Mouse (Mus musculus): ENCODE measurements around the gene Cpne8.
"Not testable (repeated sequence)": the region's sequence is repeated elsewhere in the genome, so short reads cannot be mapped to it uniquely, and the experiment has no call there.

Gene Cpne8

DNA sequence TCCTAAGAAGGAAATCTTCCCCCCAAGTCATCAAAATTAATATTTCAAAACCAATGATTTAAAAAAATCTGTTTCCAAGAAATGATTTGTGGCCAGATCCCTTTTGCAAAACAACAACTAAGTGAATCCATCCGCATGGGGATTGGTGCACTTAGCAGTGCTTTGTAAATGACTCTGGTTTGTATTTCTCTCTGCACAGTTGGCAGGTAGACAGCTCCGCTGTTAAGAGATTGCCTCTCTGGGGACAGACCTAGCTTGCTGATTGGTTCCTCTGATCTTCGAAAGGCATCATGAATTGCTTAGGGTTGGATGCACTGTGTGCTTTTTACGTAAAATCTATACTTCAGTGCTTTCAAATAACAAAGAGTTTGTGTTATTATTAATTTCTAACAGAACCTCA lies 68.5 kb downstream of the Cpne8 start:
- not testable (repeated sequence) for DNase-seq (ENCODE audit: low read depth)

- no peak for DNase-seq (ENCODE audit: low read depth)
Observed at GRCm38 (mm10) chr15:90609836-90610415, 69.3 kb downstream of the Cpne8 start.

DNA sequence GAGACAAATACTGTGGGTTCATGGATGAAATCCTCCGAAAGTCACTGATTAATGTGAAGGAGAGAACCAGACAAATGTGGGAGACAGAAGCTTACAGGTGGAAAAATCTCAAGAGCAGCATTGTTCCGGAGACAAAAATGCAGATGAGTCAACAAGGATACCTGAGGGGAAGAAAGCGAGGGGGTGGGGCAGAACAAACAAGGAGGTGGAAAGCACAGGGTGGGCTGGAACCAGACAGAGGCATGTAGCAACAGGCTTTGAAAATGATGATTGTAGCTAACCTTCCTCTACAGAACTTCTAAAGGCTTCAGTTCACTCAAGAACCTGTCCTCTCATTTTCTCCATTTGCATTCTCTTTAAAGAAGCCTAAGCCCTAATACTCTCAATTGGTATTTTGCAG lies 70.9 kb downstream of the Cpne8 start:
- no peak for DNase-seq (ENCODE audit: low read depth)

DNA sequence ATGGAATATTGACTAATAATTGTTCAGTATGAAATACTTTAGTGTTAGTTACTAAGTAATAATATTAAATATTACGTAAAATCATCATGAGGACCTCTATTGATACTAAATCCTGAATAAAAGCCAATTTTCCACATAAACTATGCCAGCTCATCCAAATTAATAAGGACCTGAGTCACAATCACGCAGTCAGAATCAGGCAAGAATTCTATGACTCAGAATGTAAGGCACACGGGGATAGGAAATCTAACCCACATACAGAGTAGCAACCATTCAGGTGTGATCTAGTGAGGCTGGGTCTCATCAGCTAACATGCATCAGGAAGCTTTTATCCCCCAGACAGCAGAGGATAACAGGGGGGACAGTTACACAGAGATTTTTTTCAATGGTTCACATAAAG lies 72.1 kb downstream of the Cpne8 start:
- DNase-seq (ENCODE audit: low read depth) = no peak

DNA sequence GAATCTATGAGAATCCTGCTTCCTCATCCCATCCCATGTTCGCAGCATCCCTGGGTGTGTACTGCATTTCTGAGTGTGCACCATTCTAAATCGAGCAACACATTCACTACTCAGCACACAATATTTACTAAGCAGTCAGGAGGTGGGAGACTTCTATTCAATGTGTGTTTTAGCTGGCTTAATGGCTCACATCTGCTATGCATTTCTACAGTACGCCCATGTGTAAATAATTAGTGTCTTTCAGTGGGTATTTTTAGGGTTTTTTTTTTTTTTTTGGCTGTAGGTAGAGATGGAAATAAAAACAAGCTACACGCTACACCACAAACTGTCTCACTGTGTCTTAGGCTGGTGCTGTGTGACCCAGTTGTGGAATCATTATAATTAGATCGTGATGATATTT lies 75.6 kb downstream of the Cpne8 start:
- no peak for DNase-seq (ENCODE audit: low read depth)

DNA sequence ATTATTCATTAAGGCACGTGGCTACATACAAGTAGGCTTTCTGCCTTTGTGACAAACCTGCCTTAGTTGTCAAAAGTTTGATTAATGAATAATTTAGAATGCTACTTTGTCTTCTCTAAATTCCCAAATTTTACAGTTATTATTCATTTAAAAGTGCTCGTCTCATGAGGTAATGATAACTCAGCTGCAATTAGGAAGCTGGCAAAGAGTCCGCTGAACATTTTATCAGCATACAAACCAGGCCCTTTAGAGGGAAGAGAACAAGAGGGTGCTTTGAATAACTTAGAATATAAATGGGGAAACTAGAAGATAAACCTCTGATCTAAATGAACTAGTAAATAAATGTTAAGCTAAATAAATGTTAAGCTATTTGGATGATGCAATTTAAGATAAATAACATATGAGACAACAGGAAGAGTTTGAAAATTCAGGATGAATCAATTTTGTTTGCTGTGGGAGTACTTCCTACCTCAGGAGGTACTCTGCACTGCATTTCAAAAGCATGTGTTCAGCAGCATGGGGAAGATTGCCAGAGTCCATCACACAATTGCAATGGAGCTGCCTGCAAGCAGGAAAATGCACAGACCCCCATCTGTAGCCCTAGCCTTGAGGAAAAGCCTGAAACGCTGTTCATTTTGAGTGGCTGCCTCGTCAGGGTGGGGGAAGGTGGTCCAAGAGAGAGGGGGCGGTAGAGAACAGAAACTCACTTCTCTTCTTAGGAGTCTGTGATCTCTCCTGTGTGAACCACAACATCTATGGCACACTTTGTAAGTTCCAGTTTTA lies 81.3 kb downstream of the Cpne8 start:
- DNase-seq (ENCODE audit: low read depth) = no peak

DNA sequence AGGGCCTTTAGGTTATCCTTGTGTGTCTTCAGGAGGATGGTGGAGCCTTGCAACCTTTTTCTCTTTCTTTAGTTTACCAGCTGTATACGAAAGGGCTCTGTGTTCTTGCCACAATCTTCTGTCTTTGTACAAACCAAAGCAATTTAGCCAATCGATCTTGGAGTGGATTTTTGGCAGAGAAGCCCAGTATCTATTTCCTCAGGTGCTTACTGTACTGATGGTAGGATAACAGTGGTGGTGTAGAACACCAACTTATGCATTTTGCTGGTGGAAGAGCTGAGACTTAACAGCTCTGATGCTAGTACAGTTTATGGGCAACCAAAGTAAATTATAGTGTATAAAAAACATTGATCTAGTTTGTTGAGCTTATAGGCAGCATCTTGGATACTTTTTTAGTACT lies 83.6 kb downstream of the Cpne8 start:
- no peak for DNase-seq (ENCODE audit: low read depth)

- no peak for DNase-seq (ENCODE audit: low read depth)
Observed at GRCm38 (mm10) chr15:90589587-90589986, 89.6 kb downstream of the Cpne8 start.

GRCm38 (mm10) chr15:90577402-90577801 lies 101.8 kb downstream of the Cpne8 start:
- no peak for DNase-seq (ENCODE audit: low read depth)

GRCm38 (mm10) chr15:90569246-90569645 lies 110.0 kb downstream of the Cpne8 start:
- DNase-seq (ENCODE audit: low read depth) = no peak

GRCm38 (mm10) chr15:90568050-90568449 lies 111.2 kb downstream of the Cpne8 start:
- DNase-seq (ENCODE audit: low read depth) = no peak

DNA sequence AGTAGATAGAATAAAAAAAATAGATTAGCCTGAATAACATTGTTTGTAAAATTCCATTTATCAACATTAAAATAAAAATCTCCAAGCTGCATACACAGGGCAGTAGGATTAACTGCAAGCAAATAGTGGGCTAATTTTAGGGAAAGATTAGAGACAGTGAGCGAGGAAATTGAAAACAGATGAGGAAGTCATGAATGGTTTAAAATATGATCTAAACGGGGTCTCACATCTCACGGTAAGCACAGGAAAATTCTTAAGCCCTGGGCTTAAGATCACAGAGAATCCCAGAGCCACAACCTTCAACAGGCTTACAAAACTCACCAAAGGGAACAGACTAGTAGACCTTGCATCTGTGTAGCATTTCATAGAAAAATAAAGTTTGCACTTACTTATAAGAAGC lies 115.2 kb downstream of the Cpne8 start:
- DNase-seq (ENCODE audit: low read depth) = no peak

DNA sequence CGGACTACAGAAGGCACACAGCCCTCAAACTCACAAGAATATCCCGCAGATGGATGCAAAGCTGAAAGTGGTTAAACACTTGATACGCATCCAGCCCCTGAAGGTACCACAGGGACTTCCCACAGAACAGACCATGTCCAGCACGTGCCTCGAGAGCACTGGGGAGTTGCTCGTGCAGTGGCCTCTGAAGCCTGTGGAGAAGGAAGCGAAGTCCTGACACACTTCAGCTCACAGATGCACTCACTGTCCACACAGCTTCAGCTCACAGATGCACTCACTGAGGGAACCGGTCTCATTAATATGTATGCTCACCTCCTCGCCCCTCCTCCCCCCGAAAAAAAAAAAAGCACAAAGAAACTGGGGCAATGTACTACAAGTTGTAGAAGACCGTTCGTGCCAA lies 117.6 kb downstream of the Cpne8 start:
- DNase-seq (ENCODE audit: low read depth) = no peak

DNA sequence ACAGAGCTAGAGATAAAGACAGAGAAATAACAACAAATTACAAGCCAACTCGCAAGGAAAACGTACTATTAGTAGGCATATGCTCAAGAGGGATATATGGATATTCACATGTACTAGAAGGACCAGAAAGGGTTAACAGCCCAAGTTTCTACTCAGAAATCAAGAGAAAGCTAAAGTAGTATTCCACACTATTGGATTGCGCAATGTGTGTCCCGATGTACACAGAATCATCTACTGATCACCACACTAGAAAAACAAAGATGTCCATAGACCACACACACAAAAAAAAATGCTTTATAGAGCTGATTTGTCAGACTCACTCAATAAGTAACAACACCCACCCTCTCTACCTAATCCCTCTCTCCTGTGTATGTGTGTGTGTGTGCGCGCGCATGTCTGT lies 130.6 kb downstream of the Cpne8 start:
- DNase-seq (ENCODE audit: low read depth) = no peak

GRCm38 (mm10) chr15:90543447-90543846 lies 135.8 kb downstream of the Cpne8 start:
- DNase-seq (ENCODE audit: low read depth) = no peak

GRCm38 (mm10) chr15:90542126-90542525 lies 137.1 kb downstream of the Cpne8 start:
- DNase-seq (ENCODE audit: low read depth) = no peak

GRCm38 (mm10) chr15:90536311-90537202 lies 142.7 kb downstream of the Cpne8 start:
- no peak for DNase-seq (ENCODE audit: low read depth)

GRCm38 (mm10) chr15:90535730-90536129 lies 143.5 kb downstream of the Cpne8 start:
- DNase-seq (ENCODE audit: low read depth) = no peak

DNA sequence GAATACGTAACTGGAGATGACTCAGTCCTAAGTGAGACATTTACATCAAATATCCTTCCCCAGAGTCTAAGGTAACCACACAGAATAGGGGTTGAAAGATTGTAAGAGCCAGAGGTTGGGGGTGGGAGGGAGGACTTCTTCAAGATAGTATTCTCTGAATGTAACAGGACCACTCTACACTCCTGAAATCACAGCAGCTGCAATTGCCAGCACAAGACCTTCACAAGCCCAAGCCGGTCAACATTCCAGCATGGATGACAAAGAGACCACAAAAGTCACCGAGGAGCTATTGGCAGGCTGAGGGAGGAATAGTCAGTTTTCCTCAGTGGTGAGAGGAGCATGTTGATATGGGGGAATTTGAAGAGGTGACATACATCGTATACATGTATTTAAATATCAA lies 166.5 kb downstream of the Cpne8 start:
- DNase-seq (ENCODE audit: low read depth) = no peak

DNA sequence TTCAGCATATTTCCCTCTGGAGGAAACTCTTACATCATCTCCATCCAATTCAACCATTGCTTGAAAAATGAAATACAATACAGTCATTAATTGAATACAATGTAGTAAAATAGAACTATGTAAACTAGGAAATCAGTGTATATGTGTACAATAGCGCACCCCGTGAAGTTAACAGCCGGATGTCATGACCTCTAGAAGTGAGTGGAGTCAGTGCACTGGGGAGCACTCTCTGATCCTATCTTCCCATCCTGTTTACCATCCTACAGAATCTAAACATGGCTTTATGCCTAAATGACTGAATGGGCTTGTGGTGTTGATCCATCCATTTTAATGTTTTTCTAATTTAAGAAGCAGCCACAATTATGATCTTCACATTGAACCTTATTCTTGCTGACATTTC lies 182.2 kb downstream of the Cpne8 start:
- no peak for DNase-seq (ENCODE audit: low read depth)

GRCm38 (mm10) chr15:90491558-90491957 lies 187.7 kb downstream of the Cpne8 start:
- DNase-seq (ENCODE audit: low read depth) = no peak

DNA sequence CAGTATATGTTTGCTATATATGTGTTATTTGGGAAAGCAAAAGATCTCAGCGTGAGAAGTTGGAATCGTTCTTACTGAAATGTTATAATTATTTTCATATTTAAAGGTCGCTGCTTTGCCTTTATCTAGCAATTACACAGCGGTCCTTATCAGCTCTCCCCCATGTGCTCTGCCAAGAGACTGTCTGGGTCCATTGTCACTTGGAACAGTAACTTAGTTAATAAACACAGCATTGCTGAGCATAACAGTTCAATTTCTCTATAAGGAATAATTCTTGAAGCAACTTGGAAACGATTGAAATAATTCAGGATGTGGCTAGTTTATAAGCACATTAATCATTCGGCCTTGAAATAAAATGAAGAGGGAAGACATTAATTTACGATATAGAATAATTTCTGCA lies 189.0 kb downstream of the Cpne8 start:
- no peak for DNase-seq (ENCODE audit: low read depth)

- not testable (repeated sequence) for DNase-seq (ENCODE audit: low read depth)
Observed at GRCm38 (mm10) chr15:90470561-90470960, 208.7 kb downstream of the Cpne8 start.
